Mouse (Mus musculus) forebrain, embryonic 16.5 days (tissue): Measurements from ENCODE around the gene Npy4r. TPM values are rescaled to one million over a fixed set of nuclear protein-coding genes. Genes with fewer than 3 reads are reported as not detected.

Source experiments
- ATAC-seq: fragments of 200-750 bp; cut with Nextera tagmentation; 2 replicates; pipeline ENCODE4 v1.8.0; 2017; ENCODE audit warnings: mild to moderate bottlenecking, moderate library complexity
- H3K27ac ChIP-seq: fragments of 300-500 bp; sonication (generic); 2 replicates; pipeline ENCODE4 v1.5.1; 2014; ENCODE audit warnings: low read length, control low read depth
- H3K27me3 ChIP-seq: fragments of 300-500 bp; sonication (generic); replicated peaks from 2 replicates; pipeline ENCODE4 v1.6.1; 2014; ENCODE audit warnings: low read length; ENCODE audit not compliant: control insufficient read depth, insufficient read depth
- H3K36me3 ChIP-seq: fragments of 300-500 bp; sonication (generic); 2 replicates; pipeline ENCODE4 v1.6.1; 2014; ENCODE audit not compliant: control insufficient read depth, insufficient read depth
- H3K4me1 ChIP-seq: fragments of 300-500 bp; sonication (generic); replicated peaks from 2 replicates; pipeline ENCODE4 v1.6.1; 2014; ENCODE audit warnings: low read length; ENCODE audit not compliant: control insufficient read depth, insufficient read depth
- H3K4me2 ChIP-seq: fragments of 300-500 bp; sonication (generic); 2 replicates; pipeline ENCODE4 v1.6.1; 2014; ENCODE audit warnings: mild to moderate bottlenecking, low read length, control low read depth
- H3K4me3 ChIP-seq: fragments of 300-500 bp; sonication (generic); replicated peaks from 2 replicates; pipeline ENCODE4 v1.5.1; 2014; ENCODE audit warnings: mild to moderate bottlenecking, low read length, control low read depth
- H3K9ac ChIP-seq: fragments of 300-500 bp; sonication (generic); replicated peaks from 2 replicates; pipeline ENCODE4 v1.6.1; 2014; ENCODE audit warnings: low read depth, low read length, control low read depth
- H3K9me3 ChIP-seq: fragments of 300-500 bp; sonication (generic); 2 replicates; pipeline ENCODE4 v1.6.1; 2016; ENCODE audit warnings: low read length; ENCODE audit not compliant: control insufficient read depth
- WGBS: fragments of 180-500 bp; shearing (Covaris S2); extraction: QIAGEN DNeasy Blood & Tissue Kit; methylation state at CpG from one replicate; pipeline ENCODE4 v1.1.7; 2014; 5-methylcytosine and 5-hydroxymethylcytosine counted together
- polyA plus RNA-seq: library from polyadenylated mRNA; unstranded; fragments of >200 nt; fragmentation: Nextera tagmentation; extraction: Ambion mirVana; gene quantifications from 2 replicates; pipeline ENCODE4 v1.2.1, GENCODE M21; 2015

Npy4r gene
- polyA plus RNA-seq, 1 experiment from 2014 or later = 0.11 TPM

GRCm38 (mm10) chr14:34102601-34103000, 49.7 kb downstream of the Npy4r start, which contains the start of gene A630023A22Rik:
Gene A630023A22Rik, minus strand, starts transcription at chr14:34102754.
- Histone ChIP-seq H3K27ac (no peak within 1 kb of the TSS), H3K9me3 (no peaks in the 10 kb centered on the region), H3K36me3 (no peaks in the 10 kb centered on the region), H3K4me1 (no peaks in the 10 kb centered on the region), H3K9ac (no peak within 1 kb of the TSS), H3K4me3 (no peak within 1 kb of the TSS), H3K27me3 (no peaks in the 10 kb centered on the region), H3K4me2 (no peak within 1 kb of the TSS)
- WGBS = 76% methylated on average over 5 of the region's 5 CpGs
- ATAC-seq = no peak

- H3K36me3 ChIP-seq = no peaks in the 10 kb centered on the region
- H3K4me2 ChIP-seq = no peak overlapping the region
- H3K27ac ChIP-seq = no peak overlapping the region
- H3K4me3 ChIP-seq = no peak overlapping the region
- ATAC-seq = no peak
- H3K4me1 ChIP-seq = no peaks in the 10 kb centered on the region
- H3K9ac ChIP-seq = no peak overlapping the region
- H3K9me3 ChIP-seq = no peaks in the 10 kb centered on the region
- no peaks in the 10 kb centered on the region for H3K27me3 ChIP-seq
- WGBS = 68% methylated on average over 5 of the region's 5 CpGs
Observed at GRCm38 (mm10) chr14:34096161-34096560, 56.1 kb downstream of the Npy4r start.

Other genes starting within 250 kb of the Npy4r start
- 3.0 and 5.1 TPM in 2 replicates for gene Gdf10, start 228.9 kb downstream of the Npy4r start, polyA plus RNA-seq
- not detected in 2 replicates for gene Gdf2, start 211.4 kb downstream of the Npy4r start, polyA plus RNA-seq
- not detected in 2 replicates for gene Rbp3, start 198.5 kb downstream of the Npy4r start, polyA plus RNA-seq
- gene Zfp488, start 173.7 kb downstream of the Npy4r start, polyA plus RNA-seq = 0.15 and 0.20 TPM in 2 replicates
- gene Gm30083, start 137.3 kb downstream of the Npy4r start, polyA plus RNA-seq = not detected in 2 replicates
- gene Gm5460, start 135.7 kb downstream of the Npy4r start, polyA plus RNA-seq = not detected in 2 replicates
- not detected in 2 replicates for gene Antxrl, start 99.8 kb downstream of the Npy4r start, polyA plus RNA-seq
- gene Anxa8, start 66.5 kb downstream of the Npy4r start, polyA plus RNA-seq = 0.37 TPM in 1 of 2 replicates, not detected in the other
- gene A630023A22Rik, start 49.7 kb downstream of the Npy4r start, polyA plus RNA-seq = not detected in 2 replicates
- 4.2 and 6.1 TPM in 2 replicates for gene Gprin2, start 49.2 kb upstream of the Npy4r start, polyA plus RNA-seq
- 0.61 TPM in 2 replicates for gene Syt15, start 67.1 kb upstream of the Npy4r start, polyA plus RNA-seq
- 6.6 TPM in 2 replicates for gene Shld2, start 158.0 kb upstream of the Npy4r start, polyA plus RNA-seq
- 86.0 and 94.3 TPM in 2 replicates for gene Glud1, start 158.2 kb upstream of the Npy4r start, polyA plus RNA-seq
- gene Fam25c, start 202.9 kb upstream of the Npy4r start, polyA plus RNA-seq = 0.97 TPM in 1 of 2 replicates, not detected in the other
- 1.9 and 4.2 TPM in 2 replicates for gene Sncg, start 222.3 kb upstream of the Npy4r start, polyA plus RNA-seq
- gene Mmrn2, start 223.0 kb upstream of the Npy4r start, polyA plus RNA-seq = 3.9 and 4.8 TPM in 2 replicates